In the genomic region with DNA sequence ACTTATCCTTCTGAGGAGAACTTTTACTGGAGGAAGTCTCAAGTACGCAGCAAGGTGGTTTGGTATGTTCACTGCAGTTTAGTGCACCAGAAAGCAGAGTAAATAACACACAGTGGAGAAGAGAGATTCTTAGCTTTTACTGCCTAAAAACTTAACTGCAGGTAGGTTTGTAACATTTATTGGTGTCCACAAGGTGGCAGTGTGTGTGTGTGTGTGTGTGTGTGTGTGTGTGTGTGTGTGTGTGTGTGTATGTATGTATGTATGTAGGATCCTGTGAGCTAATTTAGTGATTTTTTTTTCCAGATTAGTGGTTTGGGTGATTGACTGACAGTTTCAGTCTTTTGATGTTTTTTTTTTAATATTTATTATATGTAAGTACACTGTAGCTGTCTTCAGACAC, we compare ENCODE assay signal across 14 mouse cellular contexts. TPM values are rescaled to one million over a fixed set of nuclear protein-coding genes. Genes with fewer than 3 reads are reported as not detected.
A peak's percentile ranks its signal among the peaks of the same experiment; 100 is the strongest.
DNase-seq lines count a peak whose midpoint lies in the region; TF ChIP-seq lines count a peak whose summit lies in the region.
"Had no signal": no experiment of that assay in that cellular context is flagged by ENCODE, and none has a peak within 500 bp of the region (broad histone marks: within the 10 kb centered on the region; RNA-seq: fewer than 3 reads in every experiment).

No protein-coding gene starts in this region.

- no peak overlapping the region for H3K27ac ChIP-seq in layer of hippocampus, adult 2 months
- H3K27ac ChIP-seq: kidney, embryonic 15.5 days; limb, embryonic 13.5 days had no signal

- TF ChIP-seq CTCF in layer of hippocampus, adult 2 months (conservative IDR thresholded peaks at IDR 0.05): peak; percentile 44

- H3K4me3 ChIP-seq in layer of hippocampus, adult 2 months: no peak overlapping the region
- H3K4me3 ChIP-seq: erythroblast, embryonic 14.5 days; kidney, embryonic 15.5 days; limb, embryonic 13.5 days; myocyte had no signal

- DNase-seq in embryo, embryonic 10.5 days (ENCODE audit: low spot score): peak; percentile 23
- DNase-seq in embryo, embryonic 9.5 days (ENCODE audit: extremely low spot score): no peak
- DNase-seq in layer of hippocampus, adult 2 months (ENCODE audit: low spot score in 2 of 2): no peak
- no peak for DNase-seq in layer of hippocampus, adult 9-10 months (ENCODE audit: low spot score)
- DNase-seq in A20 (ENCODE audit: low read depth, low spot score): peak; percentile 36
- peak; percentile 36 for DNase-seq in brain, adult 2 months (ENCODE audit: low read depth, low spot score)
- no peak for DNase-seq in urinary bladder, postnatal 4 days (ENCODE audit: low spot score in 2 of 2)
- no peak for DNase-seq in left cerebral cortex, adult 18-20 months (ENCODE audit: low spot score in 2 of 2)
- DNase-seq: right cerebral cortex, postnatal 25 days had no signal

RNA-seq across cellular contexts. Expression of a gene that starts 10.8 kb away (rescaled TPM):
- under 1 TPM; 0.12 to 0.41 TPM for total RNA-seq in layer of hippocampus, adult 2 months (2021)
- total RNA-seq in left cerebral cortex, adult 18-20 months (2021): not detected
- total RNA-seq: heart, adult 8-10 months had no signal

RNA-seq across cellular contexts. Expression of a gene that starts 31.7 kb away (rescaled TPM):
- total RNA-seq in layer of hippocampus, adult 2 months (2021): 10 to 100 TPM; 29.0 to 30.5 TPM
- 10 to 100 TPM; 23.3 to 27.0 TPM for total RNA-seq in left cerebral cortex, adult 18-20 months (2021)

RNA-seq across cellular contexts. Expression of a gene that starts 40.1 kb away (rescaled TPM):
- total RNA-seq in layer of hippocampus, adult 2 months (2021): 10 to 100 TPM; 68.7 to 69.9 TPM
- 10 to 100 TPM; 61.7 to 64.5 TPM for total RNA-seq in left cerebral cortex, adult 18-20 months (2021)

RNA-seq across cellular contexts. Expression of a gene that starts 40.8 kb away (rescaled TPM):
- 10 to 100 TPM; 17.7 to 21.3 TPM for total RNA-seq in layer of hippocampus, adult 2 months (2021)
- total RNA-seq in left cerebral cortex, adult 18-20 months (2021): 10 to 100 TPM; 16.1 to 18.1 TPM

Comparison
In these comparisons a context has a peak if more than half of its experiments do, and no peak if none do; other contexts are left out.
1. DNase-seq: peak in embryo, embryonic 10.5 days (single experiment), A20 (single experiment) and brain, adult 2 months (single experiment); none in embryo, embryonic 9.5 days (single experiment), layer of hippocampus, adult 2 months (0 of 2), layer of hippocampus, adult 9-10 months (single experiment), urinary bladder, postnatal 4 days (0 of 2) and left cerebral cortex, adult 18-20 months (0 of 2).